18 mouse cellular contexts compared by ENCODE assay signal in the genomic region with DNA sequence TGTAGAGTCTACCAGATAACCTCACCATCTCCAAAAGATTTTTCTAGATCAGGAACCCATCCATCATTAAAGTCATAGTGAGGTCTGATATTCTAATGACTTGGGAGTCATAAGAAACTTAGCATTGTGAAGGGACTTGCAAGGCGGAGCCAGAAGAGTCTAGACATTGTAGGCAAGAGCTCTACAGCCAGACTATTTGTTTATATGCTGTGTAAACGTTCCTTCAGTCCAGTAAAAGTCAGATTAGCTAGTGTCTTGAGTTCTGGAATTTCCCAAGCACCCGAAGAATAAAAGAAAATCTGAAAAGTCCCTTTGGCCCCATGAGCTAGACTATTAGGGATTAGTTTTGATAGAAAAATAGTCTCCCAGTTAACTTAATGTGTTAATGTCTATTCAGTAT. TPM values are rescaled to one million over a fixed set of nuclear protein-coding genes. Genes with fewer than 3 reads are reported as not detected.
"Had no signal": no experiment of that assay in that cellular context is flagged by ENCODE, and none has a peak within 500 bp of the region (broad histone marks: within the 10 kb centered on the region; RNA-seq: fewer than 3 reads in every experiment).

No protein-coding gene starts in this region.

- H3K27ac ChIP-seq: neural tube, embryonic 15.5 days; stomach, embryonic 15.5 days; stomach, postnatal 0 days had no signal

- H3K9me3 ChIP-seq: neural tube, embryonic 15.5 days; stomach, embryonic 15.5 days had no signal

- DNase-seq: retina, postnatal 1 day; right cerebral cortex, adult 18-20 months; right cerebral cortex, postnatal 14 days; right cerebral cortex, postnatal 25 days; right cerebral cortex, postnatal 4 days; spleen, adult 18-20 months; thymus, adult 18-20 months; thymus, adult 2 months; thymus, postnatal 14 days; thymus, postnatal 25 days; thymus, postnatal 36 days; thymus, postnatal 4 days had no signal

- H3K4me2 ChIP-seq: neural tube, embryonic 15.5 days; stomach, embryonic 15.5 days had no signal

- H3K27me3 ChIP-seq: neural tube, embryonic 15.5 days; stomach, embryonic 15.5 days had no signal

- H3K9ac ChIP-seq: neural tube, embryonic 15.5 days; stomach, embryonic 15.5 days had no signal

- H3K4me3 ChIP-seq: neural tube, embryonic 15.5 days; stomach, embryonic 15.5 days had no signal

- H3K4me1 ChIP-seq: stomach, embryonic 15.5 days had no signal

- H3K36me3 ChIP-seq: neural tube, embryonic 15.5 days; stomach, embryonic 15.5 days had no signal

RNA-seq across cellular contexts. Expression of gene Itgb6, which starts 38.3 kb away (rescaled TPM):
- total RNA-seq: neutrophil, adult 5-6 weeks had no signal
- polyA plus RNA-seq: spleen, adult 2 months; testis, adult 2 months had no signal
